Mouse (Mus musculus) erythroid progenitor cell, adult 5-6 weeks (primary cell): ENCODE results near the gene Prr3. TPM values are rescaled to one million over a fixed set of nuclear protein-coding genes. Genes with fewer than 3 reads are reported as not detected.

ENCODE experiments used
- ATAC-seq: replicated peaks from 2 replicates; pipeline ENCODE4 v1.8.0; 2016; ENCODE audit warnings: moderate number of reproducible peaks, mild to moderate bottlenecking, moderate TSS enrichment, inconsistent platforms; ENCODE audit not compliant: poor library complexity, low FRiP score, severe bottlenecking
- total RNA-seq, 2 experiments: library from RNA; stranded (forward) in 1 of 2; stranded (reverse) in 1 of 2; fragments of 150-400 nt in 1 of 2; fragments of 186-747, 209-891 nt in 1 of 2; gene quantifications; 2 replicates each; pipeline versions ENCODE4 v1.2.3 to v1.2.4; 2015 to 2017; ENCODE audit warnings: low replicate concordance in 2 of 2

Prr3 gene
- total RNA-seq, 2 experiments from 2014 or later = 5.4 TPM; not detected in 1

- ATAC-seq = no peak
These were observed 20.3 kb upstream of the Prr3 start for GRCm38 (mm10) chr17:36000349-36000748.

- no peak for ATAC-seq
These were observed 19.3 kb upstream of the Prr3 start for GRCm38 (mm10) chr17:35999356-35999755.

- no peak for ATAC-seq
These were observed 18.7 kb upstream of the Prr3 start for GRCm38 (mm10) chr17:35998545-35999305.

- ATAC-seq = peak; percentile 53
These were observed 17.9 kb upstream of the Prr3 start for GRCm38 (mm10) chr17:35997713-35998510.

GRCm38 (mm10) chr17:35996949-35997348, 16.9 kb upstream of the Prr3 start:
- ATAC-seq = peak; percentile 68

- no peak for ATAC-seq
These were observed 14.8 kb upstream of the Prr3 start for GRCm38 (mm10) chr17:35994879-35995240.

- peak; percentile 78 for ATAC-seq
These were observed 14.3 kb upstream of the Prr3 start for GRCm38 (mm10) chr17:35994175-35994878.

- ATAC-seq = peak; percentile 60
These were observed 13.6 kb upstream of the Prr3 start for GRCm38 (mm10) chr17:35993675-35994074.

- ATAC-seq = no peak
These were observed 11.7 kb upstream of the Prr3 start for GRCm38 (mm10) chr17:35991781-35992180.

GRCm38 (mm10) chr17:35981776-35982175, 1.7 kb upstream of the Prr3 start:
- ATAC-seq = no peak

GRCm38 (mm10) chr17:35980363-35980754, 323 bp upstream of the Prr3 start:
- 0 out of 2 replicates have a peak, but pooled peaks have one; percentile 26 for ATAC-seq

GRCm38 (mm10) chr17:35978811-35979400, 1.1 kb downstream of the Prr3 start:
- ATAC-seq = no peak

- no peak for ATAC-seq
These were observed 7.9 kb downstream of the Prr3 start for GRCm38 (mm10) chr17:35972131-35972530.

GRCm38 (mm10) chr17:35969418-35970389, 10.3 kb downstream of the Prr3 start, which contains the start of gene Abcf1:
Abcf1 (minus strand) TSS chr17:35969761.
- ATAC-seq = peak; percentile 97

GRCm38 (mm10) chr17:35967621-35968020, 12.4 kb downstream of the Prr3 start:
- ATAC-seq = no peak

GRCm38 (mm10) chr17:35963279-35963678, 16.8 kb downstream of the Prr3 start:
- ATAC-seq = no peak

- no peak for ATAC-seq
These were observed 21.4 kb downstream of the Prr3 start for GRCm38 (mm10) chr17:35958533-35959223.

GRCm38 (mm10) chr17:35954665-35955064, 25.4 kb downstream of the Prr3 start:
- no peak for ATAC-seq
